ENCODE assay signal across 8 mouse cellular contexts in genomic region chr19:53391787-53392186, GRCm38 (mm10). TPM values are rescaled to one million over a fixed set of nuclear protein-coding genes. Genes with fewer than 3 reads are reported as not detected.
DNase-seq lines count a peak whose midpoint lies in the region; ATAC-seq lines count a peak whose summit lies in the region.

No protein-coding gene starts in this region.

- peak overlapping the region; percentile 91 for H3K9ac ChIP-seq in heart, embryonic 13.5 days
- H3K9ac ChIP-seq in hindbrain, embryonic 13.5 days: peak overlapping the region; percentile 82
- H3K9ac ChIP-seq in midbrain, embryonic 13.5 days (replicated peaks): peak overlapping the region; percentile 79

- intact Hi-C loops in heart, postnatal 14 days (cut with DNase I): loop anchor here (5.0 kb wide), 2 partner anchors 246 to 551 kb away; partner anchors contain the start of genes Bbip1 and Shoc2
- intact Hi-C loops in left cerebral cortex, postnatal 10 days (cut with DNase I): loop anchor here (5.0 kb wide), 1 partner anchor 141 kb away; no protein-coding TSS in a partner anchor

- H3K4me2 ChIP-seq in heart, embryonic 13.5 days: peak overlapping the region; percentile 84
- H3K4me2 ChIP-seq in hindbrain, embryonic 13.5 days: peak overlapping the region; percentile 81
- peak overlapping the region; percentile 70 for H3K4me2 ChIP-seq in midbrain, embryonic 13.5 days (replicated peaks)

- H3K9me3 ChIP-seq in heart, embryonic 13.5 days: no peaks in the 10 kb centered on the region
- no peaks in the 10 kb centered on the region for H3K9me3 ChIP-seq in hindbrain, embryonic 13.5 days
- no peaks in the 10 kb centered on the region for H3K9me3 ChIP-seq in midbrain, embryonic 13.5 days

- 87% methylated on average over 5 of the region's 5 CpGs for WGBS in heart, embryonic 13.5 days
- WGBS in hindbrain, embryonic 13.5 days: 82% methylated on average over 5 of the region's 5 CpGs
- 88% methylated on average over 5 of the region's 5 CpGs for WGBS in midbrain, embryonic 13.5 days

- H3K36me3 ChIP-seq in heart, embryonic 13.5 days: peaks cover 24% of the 10 kb centered on the region
- H3K36me3 ChIP-seq in hindbrain, embryonic 13.5 days: peaks cover 22% of the 10 kb centered on the region
- H3K36me3 ChIP-seq in midbrain, embryonic 13.5 days: peaks cover 18% of the 10 kb centered on the region

- no peak for ATAC-seq in heart, embryonic 13.5 days (ENCODE audit: extremely low read depth, insufficient number of reproducible peaks, low FRiP score, low TSS enrichment)
- no peak for ATAC-seq in hindbrain, embryonic 13.5 days (ENCODE audit: low FRiP score)
- ATAC-seq in midbrain, embryonic 13.5 days: no peak

- no peak for DNase-seq in heart, postnatal 14 days
- peak; percentile 40 for DNase-seq in MN1 (ENCODE audit: low spot score)
- no peak for DNase-seq in left cerebral cortex, postnatal 10 days (ENCODE audit: extremely low spot score in 1 of 2, low spot score in 2 of 2)
- DNase-seq in urinary bladder, adult 18-20 months (ENCODE audit: low spot score in 2 of 2): no peak
- DNase-seq in lung, postnatal 10 days: no peak

- no peaks in the 10 kb centered on the region for H3K27me3 ChIP-seq in heart, embryonic 13.5 days (replicated peaks)
- H3K27me3 ChIP-seq in hindbrain, embryonic 13.5 days: no peaks in the 10 kb centered on the region
- no peaks in the 10 kb centered on the region for H3K27me3 ChIP-seq in midbrain, embryonic 13.5 days

- H3K4me3 ChIP-seq in heart, embryonic 13.5 days: peak overlapping the region; percentile 99; the same call in 1 of the 2 replicates
- H3K4me3 ChIP-seq in hindbrain, embryonic 13.5 days: peak overlapping the region; percentile 100
- H3K4me3 ChIP-seq in midbrain, embryonic 13.5 days (replicated peaks): peak overlapping the region; percentile 93

- no peak overlapping the region for H3K27ac ChIP-seq in heart, embryonic 13.5 days (replicated peaks)
- peak overlapping the region; percentile 91; the same call in 1 of the 2 replicates for H3K27ac ChIP-seq in hindbrain, embryonic 13.5 days
- no peak overlapping the region for H3K27ac ChIP-seq in midbrain, embryonic 13.5 days

- peaks cover 30% of the 10 kb centered on the region for H3K4me1 ChIP-seq in heart, embryonic 13.5 days
- H3K4me1 ChIP-seq in hindbrain, embryonic 13.5 days (replicated peaks): peaks cover 20% of the 10 kb centered on the region
- peaks cover 34% of the 10 kb centered on the region for H3K4me1 ChIP-seq in midbrain, embryonic 13.5 days (replicated peaks)

RNA-seq across cellular contexts. Expression of gene Smndc1, which starts 1.4 kb away (rescaled TPM):
- 27.8 and 28.8 TPM in 2 replicates for polyA plus RNA-seq in heart, embryonic 13.5 days (2015; fragmentation: Nextera tagmentation; extraction: Ambion mirVana)
- 10 to 100 TPM; 29.7 to 31.6 TPM for total RNA-seq in heart, postnatal 14 days (2021)
- 38.7 and 41.6 TPM in 2 replicates for polyA plus RNA-seq in hindbrain, embryonic 13.5 days (2015; fragmentation: Nextera tagmentation; extraction: Ambion mirVana)
- 42.6 and 46.8 TPM in 2 replicates for polyA plus RNA-seq in midbrain, embryonic 13.5 days (2015; fragmentation: Nextera tagmentation; extraction: Ambion mirVana)
- 10 to 100 TPM; 32.3 to 38.3 TPM for total RNA-seq in left cerebral cortex, postnatal 10 days (2021)

RNA-seq across cellular contexts. Expression of gene Gm10197, which starts 20.2 kb away (rescaled TPM):
- polyA plus RNA-seq in heart, embryonic 13.5 days (2015; fragmentation: Nextera tagmentation; extraction: Ambion mirVana): not detected in 2 replicates
- not detected for total RNA-seq in heart, postnatal 14 days (2021)
- polyA plus RNA-seq in hindbrain, embryonic 13.5 days (2015; fragmentation: Nextera tagmentation; extraction: Ambion mirVana): not detected in 2 replicates
- not detected in 2 replicates for polyA plus RNA-seq in midbrain, embryonic 13.5 days (2015; fragmentation: Nextera tagmentation; extraction: Ambion mirVana)
- not detected for total RNA-seq in left cerebral cortex, postnatal 10 days (2021)
